ENCODE assay signal across 8 mouse cellular contexts in genomic region chr8:121115948-121116347, GRCm38 (mm10). TPM values are rescaled to one million over a fixed set of nuclear protein-coding genes. Genes with fewer than 3 reads are reported as not detected.
DNase-seq lines count a peak whose midpoint lies in the region; ATAC-seq and TF ChIP-seq lines count a peak whose summit lies in the region.

Gene Foxc2, plus strand, starts transcription at chr8:121116171.

- peak within 1 kb of the TSS; percentile 88 for H3K4me2 ChIP-seq in embryonic facial prominence, embryonic 11.5 days (ENCODE audit: low read depth, low read length)
- peak within 1 kb of the TSS; percentile 91 for H3K4me2 ChIP-seq in heart, embryonic 11.5 days
- peak within 1 kb of the TSS; percentile 82 for H3K4me2 ChIP-seq in kidney, embryonic 15.5 days
- peak within 1 kb of the TSS; percentile 62 for H3K4me2 ChIP-seq in liver, embryonic 15.5 days
- H3K4me2 ChIP-seq in neural tube, embryonic 14.5 days (ENCODE audit: low read depth, low read length): peak within 1 kb of the TSS; percentile 41

- H3K9me3 ChIP-seq in embryonic facial prominence, embryonic 11.5 days (replicated peaks; ENCODE audit: control insufficient read depth, low read length): no peaks in the 10 kb centered on the region
- H3K9me3 ChIP-seq in heart, embryonic 11.5 days (replicated peaks; ENCODE audit: control insufficient read depth, low read length): no peaks in the 10 kb centered on the region
- H3K9me3 ChIP-seq in kidney, embryonic 15.5 days (replicated peaks): no peaks in the 10 kb centered on the region
- H3K9me3 ChIP-seq in liver, embryonic 15.5 days (replicated peaks): no peaks in the 10 kb centered on the region
- no peaks in the 10 kb centered on the region for H3K9me3 ChIP-seq in neural tube, embryonic 14.5 days (ENCODE audit: control insufficient read depth, low read length)

- WGBS in embryonic facial prominence, embryonic 11.5 days: under 1% methylated on average over 25 of the region's 25 CpGs
- WGBS in heart, embryonic 11.5 days (ENCODE audit: insufficient replicate concordance): under 1% methylated on average over 25 of the region's 25 CpGs
- WGBS in kidney, embryonic 15.5 days: under 1% methylated on average over 25 of the region's 25 CpGs
- 2% methylated on average over 25 of the region's 25 CpGs for WGBS in liver, embryonic 15.5 days (ENCODE audit: insufficient replicate concordance)
- 0% methylated on average over 25 of the region's 25 CpGs for WGBS in neural tube, embryonic 14.5 days
- WGBS in thymus, adult 2 months: 3% methylated on average over 25 of the region's 25 CpGs

- H3K27me3 ChIP-seq in embryonic facial prominence, embryonic 11.5 days (ENCODE audit: control insufficient read depth, insufficient read depth, low read length): peaks cover 45% of the 10 kb centered on the region
- peaks cover 68% of the 10 kb centered on the region for H3K27me3 ChIP-seq in heart, embryonic 11.5 days (ENCODE audit: control insufficient read depth, insufficient read depth, low read length)
- peaks cover 61% of the 10 kb centered on the region for H3K27me3 ChIP-seq in kidney, embryonic 15.5 days
- peaks cover 96% of the 10 kb centered on the region for H3K27me3 ChIP-seq in liver, embryonic 15.5 days
- H3K27me3 ChIP-seq in neural tube, embryonic 14.5 days (ENCODE audit: control insufficient read depth, insufficient read depth, low read length): peaks cover 56% of the 10 kb centered on the region
- H3K27me3 ChIP-seq in thymus, adult 2 months (ENCODE audit: control insufficient read depth, insufficient read depth, low read length): peaks cover 39% of the 10 kb centered on the region

- TF ChIP-seq POLR2A in thymus, adult 2 months (IDR thresholded peaks at IDR 0.05; ENCODE audit: control insufficient read depth, extremely low read depth, insufficient read depth, low read length, poor library complexity): no peak

- peak within 1 kb of the TSS; percentile 67 for H3K4me3 ChIP-seq in embryonic facial prominence, embryonic 11.5 days (ENCODE audit: low read depth, low read length)
- peak within 1 kb of the TSS; percentile 75 for H3K4me3 ChIP-seq in heart, embryonic 11.5 days (ENCODE audit: low read depth, low read length)
- H3K4me3 ChIP-seq in kidney, embryonic 15.5 days (replicated peaks): peak within 1 kb of the TSS; percentile 88
- peak within 1 kb of the TSS; percentile 46 for H3K4me3 ChIP-seq in liver, embryonic 15.5 days (replicated peaks)
- H3K4me3 ChIP-seq in neural tube, embryonic 14.5 days (ENCODE audit: low read depth, low read length): peak within 1 kb of the TSS; percentile 31
- H3K4me3 ChIP-seq in thymus, adult 2 months (ENCODE audit: control insufficient read depth, insufficient read depth, low read length): peak within 1 kb of the TSS; percentile 45

- 0 out of 2 replicates have a peak, but pooled peaks have one; percentile 11 for TF ChIP-seq CTCF in thymus, adult 2 months (IDR thresholded peaks at IDR 0.05; ENCODE audit: borderline replicate concordance, control insufficient read depth, extremely low read depth, insufficient read depth, low read length, poor library complexity)

- H3K9ac ChIP-seq in embryonic facial prominence, embryonic 11.5 days (replicated peaks; ENCODE audit: low read length): peak within 1 kb of the TSS; percentile 85
- H3K9ac ChIP-seq in heart, embryonic 11.5 days (ENCODE audit: low read depth, low read length): peak within 1 kb of the TSS; percentile 86
- peak within 1 kb of the TSS; percentile 93 for H3K9ac ChIP-seq in kidney, embryonic 15.5 days
- H3K9ac ChIP-seq in liver, embryonic 15.5 days: no peak within 1 kb of the TSS
- H3K9ac ChIP-seq in neural tube, embryonic 14.5 days (replicated peaks; ENCODE audit: low read depth, low read length): 0 out of 2 replicates have a peak within 1 kb of the TSS, but pooled peaks have one; percentile 28

- peaks cover 9% of the 10 kb centered on the region for H3K4me1 ChIP-seq in embryonic facial prominence, embryonic 11.5 days (ENCODE audit: control insufficient read depth, insufficient read depth, low read length)
- peaks cover 13% of the 10 kb centered on the region for H3K4me1 ChIP-seq in heart, embryonic 11.5 days (ENCODE audit: control insufficient read depth, insufficient read depth, low read length)
- H3K4me1 ChIP-seq in kidney, embryonic 15.5 days: peaks cover 54% of the 10 kb centered on the region
- peaks cover 8% of the 10 kb centered on the region for H3K4me1 ChIP-seq in liver, embryonic 15.5 days (replicated peaks)
- H3K4me1 ChIP-seq in neural tube, embryonic 14.5 days (ENCODE audit: control insufficient read depth, insufficient read depth, low read length): peaks cover 4% of the 10 kb centered on the region; the same call in 1 of the 2 replicates
- peaks cover 8% of the 10 kb centered on the region; the same call in 1 of the 2 replicates for H3K4me1 ChIP-seq in thymus, adult 2 months (replicated peaks; ENCODE audit: control insufficient read depth, insufficient read depth, low read length)

- 0 out of 2 replicates have a peak, but pooled peaks have one; percentile 13 for ATAC-seq in embryonic facial prominence, embryonic 11.5 days (replicated peaks; ENCODE audit: insufficient number of reproducible peaks, low FRiP score, low TSS enrichment, low read depth)
- peak; percentile 49; the same call in 1 of the 2 replicates for ATAC-seq in heart, embryonic 11.5 days (replicated peaks; ENCODE audit: insufficient number of reproducible peaks, low FRiP score, low TSS enrichment)
- peak; percentile 61 for ATAC-seq in kidney, embryonic 15.5 days (replicated peaks; ENCODE audit: low FRiP score)
- ATAC-seq in liver, embryonic 15.5 days (ENCODE audit: insufficient read depth): 0 out of 2 replicates have a peak, but pooled peaks have one; percentile 22
- no peak for ATAC-seq in neural tube, embryonic 14.5 days (ENCODE audit: low read depth)

- H3K36me3 ChIP-seq in embryonic facial prominence, embryonic 11.5 days (replicated peaks; ENCODE audit: control insufficient read depth, insufficient read depth, low read depth, low read length): no peaks in the 10 kb centered on the region
- no peaks in the 10 kb centered on the region for H3K36me3 ChIP-seq in heart, embryonic 11.5 days (ENCODE audit: control insufficient read depth, insufficient read depth, low read length)
- no peaks in the 10 kb centered on the region; the same call in 1 of the 2 replicates for H3K36me3 ChIP-seq in kidney, embryonic 15.5 days
- no peaks in the 10 kb centered on the region for H3K36me3 ChIP-seq in liver, embryonic 15.5 days (replicated peaks)
- no peaks in the 10 kb centered on the region for H3K36me3 ChIP-seq in neural tube, embryonic 14.5 days (ENCODE audit: control insufficient read depth, insufficient read depth, low read length)
- H3K36me3 ChIP-seq in thymus, adult 2 months (ENCODE audit: control insufficient read depth, insufficient read depth, low read length): no peaks in the 10 kb centered on the region

- DNase-seq in layer of hippocampus, adult 11-12 months (ENCODE audit: low spot score): peak; percentile 56
- DNase-seq in layer of hippocampus, adult 9-10 months (ENCODE audit: low spot score): no peak
- DNase-seq in embryonic facial prominence, embryonic 11.5 days (ENCODE audit: low spot score): peak; percentile 96
- DNase-seq in thymus, adult 2 months: peak; percentile 70

- peak within 1 kb of the TSS; percentile 89 for H3K27ac ChIP-seq in embryonic facial prominence, embryonic 11.5 days (replicated peaks; ENCODE audit: low read depth, low read length)
- H3K27ac ChIP-seq in heart, embryonic 11.5 days (ENCODE audit: low read depth, low read length): peak within 1 kb of the TSS; percentile 97
- peak within 1 kb of the TSS; percentile 98 for H3K27ac ChIP-seq in kidney, embryonic 15.5 days
- no peak within 1 kb of the TSS for H3K27ac ChIP-seq in liver, embryonic 15.5 days (replicated peaks)
- no peak within 1 kb of the TSS for H3K27ac ChIP-seq in neural tube, embryonic 14.5 days (ENCODE audit: low read depth, low read length)
- H3K27ac ChIP-seq in thymus, adult 2 months (ENCODE audit: control insufficient read depth, insufficient read depth, low read length): no peak within 1 kb of the TSS

RNA-seq across cellular contexts. Expression of gene Foxc2, which starts in this region (rescaled TPM):
- 15.1 and 15.7 TPM in 2 replicates for polyA plus RNA-seq in embryonic facial prominence, embryonic 11.5 days (2014; fragmentation: Nextera tagmentation; extraction: Ambion mirVana)
- 12.7 and 14.1 TPM in 2 replicates for polyA plus RNA-seq in heart, embryonic 11.5 days (2014; fragmentation: Nextera tagmentation; extraction: Ambion mirVana)
- 40.8 and 42.3 TPM in 2 replicates for polyA plus RNA-seq in kidney, embryonic 15.5 days (2015; fragmentation: Nextera tagmentation; extraction: Ambion mirVana)
- polyA plus RNA-seq in liver, embryonic 15.5 days (2015; fragmentation: Nextera tagmentation; extraction: Ambion mirVana): not detected in 2 replicates
- 0.16 and 3.3 TPM in 2 replicates for polyA plus RNA-seq in neural tube, embryonic 14.5 days (2014; fragmentation: Nextera tagmentation; extraction: Ambion mirVana)
- 0.80 and 0.85 TPM in 2 replicates for polyA plus RNA-seq in thymus, adult 2 months (2012; rRNA removed)

Comparison
In these comparisons a context has a peak if more than half of its experiments do, and no peak if none do; other contexts are left out.
1. Peak in ATAC-seq, H3K4me3 ChIP-seq and H3K4me2 ChIP-seq in liver, embryonic 15.5 days; RNA of the gene not detected or under 1 TPM.
2. Peak in DNase-seq and H3K4me3 ChIP-seq in thymus, adult 2 months; RNA of the gene not detected or under 1 TPM.
3. H3K27ac ChIP-seq: peak in embryonic facial prominence, embryonic 11.5 days (single experiment), heart, embryonic 11.5 days (single experiment) and kidney, embryonic 15.5 days (single experiment); none in liver, embryonic 15.5 days (single experiment), neural tube, embryonic 14.5 days (single experiment) and thymus, adult 2 months (single experiment).
4. H3K4me2 ChIP-seq: peak in every context shown above with its lines; median percentile 91 in heart, embryonic 11.5 days; 88 in embryonic facial prominence, embryonic 11.5 days; 82 in kidney, embryonic 15.5 days; 62 in liver, embryonic 15.5 days; 41 in neural tube, embryonic 14.5 days.
5. H3K4me3 ChIP-seq: peak in every context shown above with its lines; median percentile 88 in kidney, embryonic 15.5 days; 75 in heart, embryonic 11.5 days; 67 in embryonic facial prominence, embryonic 11.5 days; 46 in liver, embryonic 15.5 days; 45 in thymus, adult 2 months; 31 in neural tube, embryonic 14.5 days.